Mouse (Mus musculus) olfactory bulb, adult 2 months (tissue): ENCODE data around the gene Tgm4.

Experiments used
- CTCF ChIP-seq: fragments of 200-500 bp; IDR thresholded peaks from 2 replicates; pipeline ENCODE4 v1.5.1; 2012; ENCODE audit warnings: low read depth, mild to moderate bottlenecking, low read length, moderate library complexity; ENCODE audit not compliant: insufficient read depth
- POLR2A ChIP-seq: fragments of 200-500 bp; IDR thresholded peaks from 2 replicates; pipeline ENCODE4 v1.6.1; 2012; ENCODE audit warnings: mild to moderate bottlenecking, low read depth, low read length, moderate library complexity; ENCODE audit not compliant: insufficient read depth

GRCm38 (mm10) chr9:123020995-123021631 is 13.4 kb upstream of the Tgm4 start, which contains the start of gene Tmem42:
- TF ChIP-seq CTCF, result no peak
- peak; percentile 66; the same call in 1 of the 2 replicates for TF ChIP-seq POLR2A
